Mouse (Mus musculus) hindbrain, embryonic 13.5 days (tissue): ENCODE results near the gene Il33. TPM values are rescaled to one million over a fixed set of nuclear protein-coding genes. Genes with fewer than 3 reads are reported as not detected.

ENCODE experiments used
- ATAC-seq: fragments of 200-750 bp; cut with Nextera tagmentation; 2 replicates; pipeline ENCODE4 v1.8.0; 2017; ENCODE audit warnings: moderate TSS enrichment; ENCODE audit not compliant: low FRiP score
- H3K27ac ChIP-seq: fragments of 300-500 bp; sonication (generic); 2 replicates; pipeline ENCODE4 v1.5.1; 2015; ENCODE audit warnings: inconsistent platforms, mild to moderate bottlenecking, moderate library complexity
- H3K27me3 ChIP-seq: fragments of 300-500 bp; sonication (generic); 2 replicates; pipeline ENCODE4 v1.6.1; 2015; ENCODE audit warnings: mild to moderate bottlenecking, inconsistent platforms
- H3K36me3 ChIP-seq: fragments of 300-500 bp; sonication (generic); 2 replicates; pipeline ENCODE4 v1.6.1; 2015; ENCODE audit warnings: mild to moderate bottlenecking, inconsistent platforms
- H3K4me1 ChIP-seq: fragments of 300-500 bp; sonication (generic); replicated peaks from 2 replicates; pipeline ENCODE4 v1.6.1; 2015; ENCODE audit warnings: inconsistent platforms
- H3K4me2 ChIP-seq: fragments of 300-500 bp; sonication (generic); 2 replicates; pipeline ENCODE4 v1.6.1; 2015; ENCODE audit warnings: inconsistent platforms, mild to moderate bottlenecking, moderate library complexity
- H3K4me3 ChIP-seq: fragments of 300-500 bp; sonication (generic); 2 replicates; pipeline ENCODE4 v1.5.1; 2015; ENCODE audit warnings: mild to moderate bottlenecking, inconsistent platforms
- H3K9ac ChIP-seq: fragments of 300-500 bp; sonication (generic); 2 replicates; pipeline ENCODE4 v1.6.1; 2015; ENCODE audit warnings: mild to moderate bottlenecking, inconsistent platforms
- H3K9me3 ChIP-seq: fragments of 300-500 bp; sonication (generic); 2 replicates; pipeline ENCODE4 v1.6.1; 2016; ENCODE audit warnings: inconsistent platforms
- WGBS: fragments of 180-500 bp; shearing (Covaris S2); methylation state at CpG from one replicate; pipeline ENCODE4 v1.1.7; 2015; 5-methylcytosine and 5-hydroxymethylcytosine counted together
- polyA plus RNA-seq: library from polyadenylated mRNA; unstranded; fragments of >200 nt; fragmentation: Nextera tagmentation; extraction: Ambion mirVana; gene quantifications from 2 replicates; pipeline ENCODE4 v1.2.1, GENCODE M21; 2015

Gene Il33
- polyA plus RNA-seq, 1 experiment from 2014 or later = 1.5 TPM

DNA sequence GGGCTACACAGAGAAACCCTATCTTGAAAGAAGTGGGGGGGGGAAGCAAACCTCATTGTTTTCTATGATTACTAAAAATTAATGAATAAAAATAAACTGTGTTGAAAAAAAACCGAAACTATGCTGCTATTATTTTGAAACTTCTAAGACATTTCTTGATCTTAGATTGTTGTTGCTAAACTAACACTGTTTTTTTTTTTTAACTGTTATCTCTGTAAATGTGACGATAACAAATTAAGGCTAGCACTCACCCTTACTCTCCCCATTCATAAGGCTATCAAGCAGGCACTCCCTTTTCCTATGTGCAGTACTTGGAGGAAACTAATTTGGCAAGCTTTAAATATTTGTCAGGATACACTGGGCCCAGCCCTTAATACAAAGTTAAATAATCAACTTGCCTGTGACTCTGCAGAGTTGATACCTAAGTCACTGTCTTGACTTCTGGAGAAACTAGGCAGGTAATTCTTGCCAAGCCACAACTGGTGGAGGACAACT lies 38.7 kb downstream of the Il33 start:
- H3K4me2 ChIP-seq = no peak overlapping the region
- H3K36me3 ChIP-seq = no peaks in the 10 kb centered on the region
- no peaks in the 10 kb centered on the region for H3K4me1 ChIP-seq
- no peak overlapping the region for H3K4me3 ChIP-seq
- H3K9ac ChIP-seq = no peak overlapping the region
- H3K9me3 ChIP-seq = peaks cover 7% of the 10 kb centered on the region; the same call in 1 of the 2 replicates
- 88% methylated on average over 2 of the region's 2 CpGs for WGBS
- H3K27ac ChIP-seq = no peak overlapping the region
- no peaks in the 10 kb centered on the region for H3K27me3 ChIP-seq
- ATAC-seq = no peak

- Histone ChIP-seq H3K4me2 (no peak overlapping the region), H3K4me3 (no peak overlapping the region), H3K27me3 (no peaks in the 10 kb centered on the region), H3K9me3 (peaks cover 7% of the 10 kb centered on the region; the same call in 1 of the 2 replicates), H3K9ac (no peak overlapping the region), H3K4me1 (no peaks in the 10 kb centered on the region), H3K27ac (no peak overlapping the region), H3K36me3 (no peaks in the 10 kb centered on the region)
- WGBS = 92% methylated on average over 3 of the region's 3 CpGs
- ATAC-seq = no peak
These were observed 43.0 kb downstream of the Il33 start for GRCm38 (mm10) chr19:29967960-29968359.

- no peaks in the 10 kb centered on the region; the same call in 1 of the 2 replicates for H3K9me3 ChIP-seq
- ATAC-seq = no peak
- H3K36me3 ChIP-seq = no peaks in the 10 kb centered on the region
- H3K9ac ChIP-seq = no peak overlapping the region
- no peaks in the 10 kb centered on the region for H3K4me1 ChIP-seq
- no peak overlapping the region for H3K4me3 ChIP-seq
- no peaks in the 10 kb centered on the region for H3K27me3 ChIP-seq
- no peak overlapping the region for H3K27ac ChIP-seq
- WGBS = 77% methylated on average over 5 of the region's 5 CpGs
- no peak overlapping the region for H3K4me2 ChIP-seq
These were observed 48.5 kb downstream of the Il33 start for GRCm38 (mm10) chr19:29973396-29973795.

- no peak overlapping the region for H3K4me2 ChIP-seq
- no peak overlapping the region for H3K9ac ChIP-seq
- H3K36me3 ChIP-seq = no peaks in the 10 kb centered on the region
- WGBS = 68% methylated on average over 2 of the region's 2 CpGs
- no peak for ATAC-seq
- H3K4me3 ChIP-seq = no peak overlapping the region
- H3K9me3 ChIP-seq = no peaks in the 10 kb centered on the region; the same call in 1 of the 2 replicates
- no peak overlapping the region for H3K27ac ChIP-seq
- no peaks in the 10 kb centered on the region for H3K4me1 ChIP-seq
- no peaks in the 10 kb centered on the region for H3K27me3 ChIP-seq
These were observed 53.9 kb downstream of the Il33 start for GRCm38 (mm10) chr19:29978847-29979246.

GRCm38 (mm10) chr19:29979452-29980089 lies 54.7 kb downstream of the Il33 start:
- 78% methylated on average over 8 of the region's 8 CpGs for WGBS
- Histone ChIP-seq H3K27me3 (no peaks in the 10 kb centered on the region), H3K4me3 (no peak overlapping the region), H3K9ac (no peak overlapping the region), H3K4me1 (no peaks in the 10 kb centered on the region), H3K27ac (no peak overlapping the region), H3K4me2 (no peak overlapping the region), H3K9me3 (no peaks in the 10 kb centered on the region; the same call in 1 of the 2 replicates), H3K36me3 (no peaks in the 10 kb centered on the region)
- ATAC-seq = no peak

- no peaks in the 10 kb centered on the region for H3K9me3 ChIP-seq
- H3K4me1 ChIP-seq = no peaks in the 10 kb centered on the region
- ATAC-seq = no peak
- 73% methylated on average over 16 of the region's 16 CpGs for WGBS
- no peak overlapping the region for H3K4me2 ChIP-seq
- H3K9ac ChIP-seq = no peak overlapping the region
- no peak overlapping the region for H3K27ac ChIP-seq
- H3K36me3 ChIP-seq = no peaks in the 10 kb centered on the region
- H3K27me3 ChIP-seq = no peaks in the 10 kb centered on the region
- H3K4me3 ChIP-seq = no peak overlapping the region
These were observed 59.5 kb downstream of the Il33 start for GRCm38 (mm10) chr19:29984208-29985005.

DNA sequence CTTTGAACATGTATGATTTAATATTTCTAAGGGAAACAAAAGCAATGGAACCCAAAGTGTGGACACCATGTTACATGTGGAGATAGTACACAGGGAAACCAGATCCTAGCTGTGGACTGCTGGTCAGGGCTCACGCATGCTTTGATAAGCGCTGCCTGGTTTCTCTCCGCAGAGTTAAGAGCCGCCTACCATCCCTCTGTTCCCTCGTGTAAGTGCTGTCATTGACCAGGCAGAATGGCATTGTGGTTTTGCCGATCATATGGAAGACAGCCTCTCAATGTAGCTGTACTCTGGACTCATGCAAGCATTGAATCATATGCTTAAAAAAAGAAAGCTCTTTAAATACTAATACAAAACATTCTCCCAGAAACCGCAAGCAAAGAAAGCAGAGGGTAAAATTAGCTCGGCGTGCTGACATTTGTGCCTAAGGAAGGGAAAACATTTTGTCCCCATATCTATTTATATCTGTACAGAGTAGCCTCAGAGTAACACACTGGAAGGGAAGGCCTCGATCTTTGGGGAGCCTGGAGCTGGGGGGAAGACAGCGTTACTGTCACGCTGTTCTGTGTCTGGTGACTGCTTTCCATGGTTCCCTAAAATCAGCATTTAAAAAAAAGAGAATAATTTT lies 61.7 kb downstream of the Il33 start:
- Histone ChIP-seq H3K27me3 (no peaks in the 10 kb centered on the region), H3K27ac (no peak overlapping the region), H3K4me3 (no peak overlapping the region), H3K4me2 (no peak overlapping the region), H3K4me1 (no peaks in the 10 kb centered on the region), H3K9ac (no peak overlapping the region), H3K36me3 (no peaks in the 10 kb centered on the region), H3K9me3 (no peaks in the 10 kb centered on the region)
- 88% methylated on average over 12 of the region's 12 CpGs for WGBS
- ATAC-seq = no peak

- Histone ChIP-seq H3K27ac (no peak overlapping the region), H3K27me3 (no peaks in the 10 kb centered on the region), H3K4me3 (no peak overlapping the region), H3K4me2 (peak overlapping the region; percentile 23), H3K36me3 (no peaks in the 10 kb centered on the region), H3K9me3 (no peaks in the 10 kb centered on the region), H3K4me1 (peaks cover 7% of the 10 kb centered on the region), H3K9ac (0 out of 2 replicates have a peak overlapping the region, but pooled peaks have one; percentile 31)
- ATAC-seq = peak; percentile 80; the same call in 1 of the 2 replicates
- WGBS = 29% methylated on average over 12 of the region's 12 CpGs
These were observed 75.8 kb downstream of the Il33 start for GRCm38 (mm10) chr19:30000406-30001365.

DNA sequence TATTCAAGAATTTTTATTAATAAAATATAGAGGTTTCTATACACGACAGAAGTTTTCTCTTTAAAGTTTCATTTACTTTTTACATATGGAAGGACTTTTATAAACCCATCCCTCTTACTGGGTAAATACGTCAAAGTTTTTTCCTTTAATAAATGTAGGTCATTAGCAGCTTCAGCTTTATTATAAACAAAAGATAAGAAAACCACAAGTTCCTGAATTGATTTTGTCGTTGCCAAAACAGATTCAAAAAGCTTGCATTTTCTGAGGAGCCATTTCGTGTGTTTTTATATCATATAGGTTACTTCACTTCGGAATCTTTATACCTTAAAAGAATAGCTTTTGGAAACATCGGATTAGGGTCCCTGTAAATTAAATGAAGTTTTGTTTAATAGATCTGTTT lies 76.6 kb downstream of the Il33 start:
- no peaks in the 10 kb centered on the region for H3K9me3 ChIP-seq
- H3K4me1 ChIP-seq = peaks cover 7% of the 10 kb centered on the region
- no peaks in the 10 kb centered on the region for H3K36me3 ChIP-seq
- H3K4me3 ChIP-seq = no peak overlapping the region
- no peaks in the 10 kb centered on the region for H3K27me3 ChIP-seq
- H3K9ac ChIP-seq = no peak overlapping the region
- no peak overlapping the region for H3K27ac ChIP-seq
- 92% methylated on average over 6 of the region's 6 CpGs for WGBS
- ATAC-seq = no peak
- no peak overlapping the region for H3K4me2 ChIP-seq

GRCm38 (mm10) chr19:30003621-30004020 lies 78.7 kb downstream of the Il33 start, which contains the start of gene Trpd52l3:
Gene Trpd52l3, plus strand, starts transcription at chr19:30003790.
- H3K4me3 ChIP-seq = no peak within 1 kb of the TSS
- no peak within 1 kb of the TSS for H3K4me2 ChIP-seq
- no peaks in the 10 kb centered on the region for H3K9me3 ChIP-seq
- no peak for ATAC-seq
- H3K9ac ChIP-seq = no peak within 1 kb of the TSS
- no peaks in the 10 kb centered on the region for H3K27me3 ChIP-seq
- H3K4me1 ChIP-seq = peaks cover 7% of the 10 kb centered on the region
- no peaks in the 10 kb centered on the region for H3K36me3 ChIP-seq
- 94% methylated on average over 9 of the region's 9 CpGs for WGBS
- H3K27ac ChIP-seq = no peak within 1 kb of the TSS

DNA sequence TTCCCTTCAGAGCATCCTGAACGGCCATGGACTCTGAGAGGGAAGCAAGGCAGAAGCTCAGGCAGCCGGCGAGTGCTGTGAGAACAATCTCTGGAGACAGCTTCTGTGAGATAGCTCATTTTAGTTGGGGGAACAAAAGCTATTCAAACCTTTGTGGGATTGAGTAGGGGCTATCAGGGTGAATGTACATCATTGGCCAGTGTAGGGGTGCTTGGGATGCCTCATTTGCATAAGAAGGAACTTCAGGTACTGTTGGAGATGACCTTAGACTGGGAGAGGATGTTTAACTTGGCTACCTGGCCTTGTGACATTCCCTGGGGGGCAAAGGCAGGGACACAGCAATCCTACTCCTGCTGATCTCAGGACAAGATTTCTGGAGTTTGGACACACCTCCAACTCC lies 81.5 kb downstream of the Il33 start:
- no peaks in the 10 kb centered on the region for H3K9me3 ChIP-seq
- ATAC-seq = no peak
- no peaks in the 10 kb centered on the region for H3K36me3 ChIP-seq
- no peak overlapping the region for H3K4me3 ChIP-seq
- WGBS = 71% methylated on average over 3 of the region's 3 CpGs
- no peak overlapping the region for H3K9ac ChIP-seq
- no peaks in the 10 kb centered on the region for H3K27me3 ChIP-seq
- H3K4me1 ChIP-seq = no peaks in the 10 kb centered on the region
- H3K4me2 ChIP-seq = no peak overlapping the region
- H3K27ac ChIP-seq = no peak overlapping the region
